Mouse (Mus musculus) erythroblast, adult 5-6 weeks (primary cell): ENCODE measurements around the gene Dapk1. TPM values are rescaled to one million over a fixed set of nuclear protein-coding genes. Genes with fewer than 3 reads are reported as not detected.

Experiments used
- ATAC-seq: replicated peaks from 2 replicates; pipeline ENCODE4 v1.8.0; 2016; ENCODE audit warnings: moderate number of reproducible peaks, mild to moderate bottlenecking, moderate TSS enrichment, inconsistent platforms; ENCODE audit not compliant: poor library complexity, low FRiP score, severe bottlenecking
- total RNA-seq, 2 experiments: library from RNA; stranded (forward) in 1 of 2; stranded (reverse) in 1 of 2; fragments of 150-400 nt in 1 of 2; fragments of 200-764, 138-1000 nt in 1 of 2; gene quantifications; 2 replicates each; pipeline versions ENCODE4 v1.2.3 to v1.2.4; 2015 to 2017; ENCODE audit warnings: low replicate concordance in 2 of 2

The Dapk1 gene
- total RNA-seq, 2 experiments from 2014 or later, result 2.0 to 2.3 TPM

DNA sequence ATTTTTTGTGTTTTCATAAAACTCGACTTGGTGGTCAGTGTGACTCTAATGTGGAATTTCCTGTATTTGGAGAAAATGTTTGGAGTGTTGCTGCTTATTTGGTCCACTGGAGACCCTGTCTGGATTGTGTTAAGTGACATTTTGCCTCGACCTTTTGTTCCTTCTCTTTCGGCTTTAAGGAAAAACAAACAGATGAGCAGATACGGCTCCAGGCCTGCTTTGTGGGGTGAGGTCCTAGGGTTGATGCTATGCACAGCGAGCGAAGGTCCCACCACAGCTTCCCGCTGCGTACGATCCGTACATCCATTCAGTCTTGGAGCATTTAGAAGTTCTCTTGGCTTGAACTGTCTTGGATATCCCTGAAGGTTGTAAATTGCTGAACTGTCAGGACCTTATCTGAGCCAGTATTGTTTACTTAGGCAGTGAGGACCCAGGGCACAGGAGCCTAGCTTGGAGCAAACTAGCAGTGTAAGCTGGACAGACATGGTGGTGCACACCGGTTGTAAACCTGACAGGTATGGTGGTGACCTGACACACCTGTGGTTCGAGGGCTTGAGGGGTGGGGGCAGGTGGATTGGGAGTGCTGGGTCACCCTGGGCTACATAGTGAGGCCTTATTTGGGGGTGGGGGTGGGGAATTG is 84.4 kb downstream of the Dapk1 start:
- ATAC-seq, result no peak

DNA sequence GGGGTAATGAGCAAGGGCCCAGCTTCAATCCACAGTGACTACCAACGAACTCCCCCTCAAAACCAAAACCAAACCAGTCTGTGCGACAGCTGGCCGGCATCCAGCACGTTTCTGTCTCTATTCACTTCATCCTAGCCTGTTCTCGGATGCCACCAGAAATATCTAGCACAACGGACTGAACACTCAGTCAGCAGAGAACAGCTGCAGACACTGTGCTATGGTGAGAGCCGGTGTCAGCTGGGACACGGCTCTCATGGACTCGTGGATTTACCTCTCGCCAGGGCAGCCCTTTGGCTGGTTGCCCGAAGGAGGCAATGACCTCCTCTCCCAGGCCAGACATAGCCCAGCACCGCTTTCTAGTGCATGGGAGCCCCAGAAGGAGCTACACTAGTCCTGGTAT is 85.2 kb downstream of the Dapk1 start:
- no peak for ATAC-seq

DNA sequence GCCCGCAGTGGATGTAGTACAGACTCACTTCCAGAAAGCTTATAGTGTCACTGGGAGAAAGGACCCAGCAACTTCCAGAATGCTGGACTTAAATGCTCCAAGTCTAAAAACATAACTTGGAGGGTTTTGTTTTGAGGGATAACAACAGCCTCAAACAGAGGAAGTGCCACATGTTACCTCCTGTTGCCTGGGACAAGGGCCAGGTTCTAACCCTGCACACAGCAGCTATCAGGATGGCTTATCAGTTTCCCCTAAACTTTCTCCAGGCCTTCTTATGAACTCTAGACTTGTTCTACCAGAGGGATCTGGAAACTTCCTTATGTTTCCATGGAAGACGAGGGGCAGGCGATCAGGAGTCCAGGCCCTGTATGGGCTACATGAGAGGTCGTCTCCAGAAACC is 85.7 kb downstream of the Dapk1 start:
- no peak for ATAC-seq

DNA sequence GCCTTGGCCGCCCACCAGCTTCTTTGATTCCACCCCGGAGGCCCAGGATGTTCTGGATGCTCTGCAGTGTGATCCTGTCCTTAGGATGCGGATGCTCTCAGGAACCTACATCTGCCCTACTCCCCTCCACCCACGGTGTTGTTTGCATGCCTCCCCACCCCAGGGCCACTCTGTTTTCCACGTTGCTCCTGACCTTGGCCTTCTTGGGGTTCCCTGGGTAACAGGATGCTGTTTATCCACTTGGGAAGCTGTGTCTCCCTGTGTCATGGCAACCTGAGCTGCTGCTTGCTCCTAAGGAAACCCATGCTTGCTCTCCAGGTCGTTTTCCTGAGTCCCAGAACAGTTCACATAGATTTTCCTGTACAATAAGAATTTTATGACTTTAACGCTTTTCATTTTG is 86.1 kb downstream of the Dapk1 start:
- ATAC-seq, result no peak

DNA sequence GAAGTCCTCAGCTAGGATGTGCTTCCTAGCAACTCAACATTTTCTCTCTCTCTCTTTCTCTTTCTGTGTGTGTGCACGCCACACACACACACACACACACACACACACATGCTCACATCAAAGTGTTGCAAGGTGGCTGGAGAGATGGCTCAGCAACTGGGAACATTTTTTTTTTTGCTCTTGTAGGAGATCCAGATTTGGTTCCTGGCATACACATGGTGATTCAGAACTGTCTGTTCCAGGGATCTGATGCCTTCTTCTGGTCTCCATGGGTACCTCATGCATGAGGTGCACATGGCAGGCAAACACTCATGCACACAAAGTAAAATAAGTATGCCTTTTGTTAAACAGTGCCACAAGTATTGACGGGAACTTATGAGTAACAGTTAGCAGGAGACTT is 89.2 kb downstream of the Dapk1 start:
- ATAC-seq, result no peak

DNA sequence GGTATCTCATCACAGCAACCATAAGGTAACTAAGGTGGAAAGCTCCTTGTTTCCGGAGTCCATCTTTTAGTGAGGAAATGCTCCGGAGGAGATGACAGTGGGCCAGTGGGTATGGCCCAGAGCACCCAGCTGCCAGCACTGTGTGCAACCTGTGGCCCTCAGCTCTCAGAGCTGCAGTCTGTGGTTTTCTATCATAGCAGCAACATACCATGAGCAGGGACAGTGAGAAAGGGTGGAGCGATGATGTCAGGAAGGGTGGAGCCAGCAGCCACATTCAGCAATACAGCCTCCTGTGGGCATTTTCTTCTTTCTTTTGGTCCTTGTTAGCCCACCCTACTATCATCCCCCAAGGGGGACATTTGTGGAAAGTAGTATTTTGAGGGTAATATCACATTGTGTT is 90.2 kb downstream of the Dapk1 start:
- no peak for ATAC-seq

DNA sequence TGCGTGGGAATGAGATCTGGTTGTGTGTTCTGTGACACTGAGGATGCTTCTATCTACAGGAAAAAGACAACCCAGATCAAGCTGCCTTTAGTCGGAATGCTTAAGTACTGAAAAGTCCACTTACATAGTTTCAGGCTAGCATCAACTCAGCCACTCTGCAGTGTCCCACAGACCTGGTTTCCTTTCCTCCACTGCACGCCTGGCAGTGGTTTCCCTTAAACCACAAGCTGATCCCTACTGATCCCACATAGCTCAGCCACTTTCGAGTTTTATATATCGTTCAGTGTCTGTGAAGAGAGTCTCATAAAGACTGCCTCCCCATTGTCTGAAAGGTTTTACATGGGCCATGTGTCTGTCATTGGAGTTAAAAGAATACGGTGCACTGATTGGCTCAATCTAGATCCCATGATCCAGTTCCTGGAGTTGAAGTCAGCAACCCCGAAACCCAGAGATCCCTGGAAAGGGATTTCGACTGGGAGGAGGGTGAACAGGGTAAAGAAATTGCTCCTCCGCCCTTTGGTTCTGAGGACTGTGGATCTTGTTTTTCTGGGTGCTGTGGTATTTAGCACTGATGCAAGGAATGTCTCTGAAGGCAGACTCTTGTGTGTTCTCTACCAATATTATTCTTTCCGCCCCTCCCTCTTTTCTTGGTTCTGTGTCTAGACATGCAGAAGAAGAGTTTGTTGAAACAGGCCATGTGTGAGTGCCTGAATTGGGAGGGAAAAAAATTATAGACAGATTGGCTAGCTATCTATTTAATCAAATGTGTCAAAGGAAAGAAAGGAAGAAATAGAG is 93.6 kb downstream of the Dapk1 start:
- no peak for ATAC-seq

DNA sequence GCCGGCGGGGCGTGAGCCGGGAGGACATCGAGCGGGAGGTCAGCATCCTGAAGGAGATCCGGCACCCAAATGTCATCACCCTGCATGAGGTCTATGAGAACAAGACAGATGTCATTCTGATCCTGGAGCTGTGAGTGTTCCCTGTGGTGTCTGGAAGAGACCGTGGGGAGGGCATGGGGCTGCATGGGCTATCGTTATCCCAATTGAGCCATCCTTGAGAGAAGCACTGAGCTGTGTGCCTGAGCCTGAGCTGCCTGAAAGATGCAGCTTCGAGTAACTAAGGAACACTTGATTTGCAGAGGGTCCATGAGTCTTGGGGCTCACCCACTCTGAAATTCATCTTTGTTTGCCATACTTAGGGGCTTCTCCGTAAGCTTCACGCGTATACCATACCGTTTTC is 94.6 kb downstream of the Dapk1 start:
- ATAC-seq, result no peak

DNA sequence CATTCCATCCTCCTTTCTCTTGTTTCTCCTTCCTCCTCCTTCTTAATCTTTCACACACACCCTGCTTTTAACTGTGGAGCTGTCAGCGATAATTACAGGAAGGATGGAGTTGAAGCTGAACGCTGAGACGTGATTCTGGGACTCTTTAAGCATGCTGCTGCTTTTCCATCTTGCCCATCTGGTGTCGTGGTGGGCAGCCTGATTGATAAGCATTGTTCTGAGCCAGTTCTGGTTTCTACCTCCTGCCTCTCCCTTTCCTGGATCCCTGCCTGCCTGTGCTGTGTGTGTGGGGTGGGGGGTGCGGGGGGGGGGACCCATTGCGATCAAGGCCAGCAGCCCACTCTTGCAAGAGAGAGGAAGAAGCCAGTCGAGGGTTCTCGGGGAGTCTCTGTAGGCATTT is 95.0 kb downstream of the Dapk1 start:
- no peak for ATAC-seq

DNA sequence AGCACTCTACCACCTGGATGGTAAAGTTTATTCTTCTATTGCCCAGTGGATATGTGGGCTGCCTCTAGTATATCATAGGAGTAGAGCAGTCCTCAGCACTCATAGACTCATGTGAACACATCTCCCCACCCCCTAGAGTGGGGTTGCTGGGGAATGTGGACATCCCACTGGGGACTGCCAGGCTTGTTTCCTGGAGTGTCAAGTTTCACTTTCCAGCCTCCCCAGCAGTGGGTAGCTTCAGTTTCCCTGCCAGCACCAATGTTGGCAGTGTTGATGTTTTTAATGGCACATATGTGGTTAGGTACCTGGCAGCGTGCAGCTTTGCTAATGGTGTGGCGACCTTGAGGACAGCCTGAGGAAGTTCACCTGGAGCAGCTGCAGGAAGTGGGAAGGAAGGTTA is 96.3 kb downstream of the Dapk1 start:
- ATAC-seq, result no peak

DNA sequence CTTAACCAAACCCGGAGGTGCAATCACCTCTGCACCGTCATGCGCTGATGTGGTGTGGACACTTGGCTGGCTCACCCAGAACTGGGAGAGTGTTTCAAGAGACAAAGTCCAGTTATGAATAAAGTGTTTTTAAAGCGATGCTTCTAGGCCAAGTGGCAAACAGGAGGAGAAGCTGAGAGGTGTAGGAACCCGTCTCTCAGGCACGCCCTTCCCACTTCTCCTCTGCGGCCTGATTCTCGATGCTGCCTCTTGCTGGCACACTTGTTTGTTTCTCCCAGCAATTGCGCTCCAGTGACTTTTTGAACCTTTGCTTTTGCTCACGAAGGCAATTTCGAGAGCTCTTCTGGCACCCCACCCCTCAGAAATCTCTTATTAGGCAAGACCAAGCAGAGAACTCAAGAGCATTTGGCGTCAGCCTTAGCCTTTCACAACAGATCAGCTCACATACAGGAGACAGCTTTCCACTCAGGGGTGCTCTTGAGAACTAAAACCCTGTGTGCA is 100.0 kb downstream of the Dapk1 start:
- no peak for ATAC-seq

DNA sequence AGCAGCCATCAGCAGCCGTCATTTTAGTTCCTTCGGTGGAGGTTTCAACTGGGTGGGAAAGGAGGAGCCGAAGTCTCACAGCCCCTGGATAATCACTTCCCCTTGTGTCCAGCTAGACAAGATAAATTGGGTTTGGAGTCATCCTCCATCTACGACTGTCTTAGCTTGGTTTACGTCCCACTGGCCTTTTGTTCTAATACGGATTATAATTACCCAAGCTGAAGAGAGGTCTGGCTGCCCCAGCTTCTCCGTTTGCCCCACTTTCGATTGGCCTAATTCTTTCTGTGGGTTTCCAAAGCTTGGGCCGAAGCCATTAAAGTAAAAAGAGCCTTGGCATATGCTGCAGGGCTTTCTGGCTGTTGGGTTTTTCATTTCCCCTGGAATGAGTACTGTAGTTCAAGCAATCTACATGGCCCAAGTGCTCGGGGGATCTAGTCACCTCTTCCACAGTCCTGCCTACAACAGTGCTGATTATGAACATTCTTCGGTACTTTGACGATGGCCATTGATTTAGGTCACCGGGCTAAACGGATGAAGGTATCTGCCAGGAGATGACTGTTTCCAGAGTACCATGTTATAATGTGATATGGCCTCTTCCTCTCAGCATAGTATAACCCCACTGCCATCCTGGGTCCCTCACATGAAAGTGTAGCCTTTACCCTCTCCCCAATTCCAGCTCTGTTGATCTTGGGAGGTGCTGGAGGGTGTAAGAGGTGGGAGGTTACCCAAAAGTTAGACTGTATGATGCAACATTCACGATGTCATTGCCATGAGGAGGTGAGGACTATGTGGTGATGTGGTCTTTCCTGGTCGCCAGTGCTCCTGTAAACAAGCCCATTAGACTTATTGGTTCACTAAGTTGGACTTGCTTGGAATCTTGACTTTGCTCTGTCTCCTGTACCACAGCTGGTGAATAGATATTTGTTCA is 106.1 kb downstream of the Dapk1 start:
- no peak for ATAC-seq

DNA sequence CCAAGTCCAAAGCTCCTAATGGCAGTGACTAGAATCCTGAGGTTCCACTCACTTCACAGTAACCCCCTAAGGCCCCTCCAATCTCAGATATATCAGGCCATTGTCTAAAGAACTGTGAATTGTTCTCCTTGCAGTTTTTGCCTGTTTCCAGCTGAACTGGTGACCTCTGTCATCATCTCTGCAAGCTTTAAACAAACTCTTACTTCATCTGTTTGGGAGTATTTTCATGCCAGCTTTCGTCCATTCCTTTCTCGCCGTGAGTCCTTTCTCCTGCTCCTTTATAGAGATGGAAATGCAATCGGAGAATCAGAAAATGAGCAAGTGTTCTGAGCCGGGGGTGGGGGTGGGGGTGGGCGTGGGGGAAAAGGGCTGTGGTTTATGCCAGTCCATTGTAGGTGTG is 107.4 kb downstream of the Dapk1 start:
- ATAC-seq, result no peak

DNA sequence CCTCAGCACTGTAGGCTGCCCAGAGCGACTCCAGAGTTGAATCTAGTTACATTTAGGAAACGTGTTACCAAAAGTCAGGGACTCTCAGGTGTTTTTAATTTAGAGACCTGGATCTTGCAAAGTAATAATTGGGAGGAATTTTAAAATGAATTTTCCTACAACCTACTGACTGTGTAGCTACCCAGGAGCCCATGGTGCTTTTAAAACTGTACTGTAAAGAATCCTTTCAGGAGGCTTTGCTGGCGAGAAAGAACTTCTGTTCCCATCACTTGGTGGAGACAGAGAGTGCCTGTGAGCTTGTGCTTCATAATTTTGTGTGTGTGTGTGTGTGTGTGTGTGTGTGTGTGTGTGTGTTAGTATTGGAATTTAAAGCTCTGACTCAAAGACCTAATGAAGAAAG is 109.2 kb downstream of the Dapk1 start:
- no peak for ATAC-seq

DNA sequence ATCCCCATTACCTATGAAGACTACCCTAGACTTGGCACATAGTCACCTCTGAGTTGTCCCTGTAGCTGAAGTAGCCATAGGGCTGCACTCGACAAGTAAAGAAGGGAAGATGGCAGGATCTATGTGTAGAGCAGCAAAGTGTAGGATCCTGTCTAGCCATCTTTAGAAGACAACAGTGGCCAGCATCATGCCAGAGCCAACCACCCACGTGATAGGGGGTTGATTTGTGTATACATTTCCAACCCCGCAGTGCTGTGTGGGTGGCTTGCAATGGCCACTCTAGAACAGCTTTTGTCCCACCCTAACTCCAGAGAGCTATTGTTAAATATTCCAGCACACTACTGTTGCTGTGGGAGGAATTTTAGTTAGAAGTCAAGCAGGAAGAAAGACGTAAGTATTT is 111.8 kb downstream of the Dapk1 start:
- no peak for ATAC-seq

DNA sequence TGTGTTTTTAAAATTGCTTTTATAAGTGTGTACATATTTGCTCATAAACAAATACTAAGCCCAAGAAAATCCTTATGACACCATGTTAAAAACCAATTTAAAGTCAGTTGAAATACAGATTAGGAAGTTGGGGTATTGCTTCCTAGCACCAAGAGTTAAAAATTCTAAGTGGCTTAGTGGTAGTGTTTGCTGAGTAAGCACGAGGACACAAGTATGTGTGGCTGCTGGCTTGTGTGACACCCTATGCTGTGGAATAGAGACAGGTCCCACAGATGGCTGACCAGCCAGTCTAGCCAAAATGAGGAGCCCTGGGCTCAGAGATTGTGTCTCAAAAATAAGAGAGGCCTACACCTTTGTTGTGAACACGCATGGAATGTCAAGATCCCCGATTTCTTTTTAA is 114.4 kb downstream of the Dapk1 start:
- no peak for ATAC-seq

DNA sequence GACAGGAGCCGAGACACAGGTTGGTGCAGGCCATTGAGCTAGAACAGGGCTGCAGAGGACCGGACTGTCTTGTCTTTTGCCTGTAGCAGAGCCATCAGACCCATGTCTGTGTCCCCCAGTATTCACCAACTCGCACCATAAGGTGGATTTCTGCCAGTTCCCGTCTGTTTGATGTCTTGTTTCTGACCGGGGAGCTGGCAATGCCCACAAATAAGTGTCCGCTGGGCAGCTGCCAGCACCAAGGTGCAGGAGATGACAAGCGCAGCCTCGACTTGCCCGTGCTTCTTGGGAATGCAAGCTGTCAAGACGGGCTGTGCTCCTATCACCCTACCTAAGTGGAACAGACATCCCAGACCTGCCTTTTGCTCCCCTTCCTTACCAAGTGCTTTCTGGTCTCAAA is 115.7 kb downstream of the Dapk1 start:
- no peak for ATAC-seq

DNA sequence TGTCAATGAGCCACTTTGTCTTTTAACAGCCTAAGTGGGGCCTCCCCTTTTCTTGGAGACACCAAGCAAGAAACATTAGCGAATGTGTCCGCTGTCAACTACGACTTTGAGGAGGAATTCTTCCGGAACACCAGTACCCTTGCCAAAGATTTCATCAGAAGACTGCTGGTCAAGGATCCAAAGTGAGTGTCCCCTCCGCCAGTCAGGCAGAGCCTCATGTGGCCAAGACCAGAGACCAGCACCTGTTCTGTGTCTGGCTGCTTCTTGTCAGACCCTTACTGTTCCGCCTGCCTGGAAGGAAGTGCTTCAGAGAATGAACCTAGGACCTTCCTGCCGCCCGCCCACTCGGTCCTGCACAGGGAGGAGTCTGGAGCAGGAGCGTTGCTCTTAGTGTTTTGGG is 117.8 kb downstream of the Dapk1 start:
- ATAC-seq, result no peak

DNA sequence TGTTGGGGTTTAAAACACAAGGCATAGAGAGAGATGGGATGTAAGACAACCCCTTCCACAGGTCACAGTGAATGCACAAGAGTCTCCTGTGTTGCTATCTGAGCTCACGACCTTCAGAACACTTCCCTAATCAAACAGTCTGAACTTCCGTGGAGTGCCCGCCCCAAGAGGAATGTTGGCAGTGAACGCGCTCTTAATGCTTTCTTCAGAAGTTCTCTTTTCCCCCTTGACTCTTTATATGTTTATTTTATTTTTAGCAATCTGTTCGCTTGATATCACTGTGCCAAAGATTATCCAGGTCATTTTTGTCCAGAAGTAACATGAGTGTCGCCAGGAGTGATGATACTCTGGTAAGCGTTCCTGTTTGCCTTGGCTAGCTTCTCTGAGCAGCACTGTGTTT is 121.0 kb downstream of the Dapk1 start:
- ATAC-seq, result no peak

DNA sequence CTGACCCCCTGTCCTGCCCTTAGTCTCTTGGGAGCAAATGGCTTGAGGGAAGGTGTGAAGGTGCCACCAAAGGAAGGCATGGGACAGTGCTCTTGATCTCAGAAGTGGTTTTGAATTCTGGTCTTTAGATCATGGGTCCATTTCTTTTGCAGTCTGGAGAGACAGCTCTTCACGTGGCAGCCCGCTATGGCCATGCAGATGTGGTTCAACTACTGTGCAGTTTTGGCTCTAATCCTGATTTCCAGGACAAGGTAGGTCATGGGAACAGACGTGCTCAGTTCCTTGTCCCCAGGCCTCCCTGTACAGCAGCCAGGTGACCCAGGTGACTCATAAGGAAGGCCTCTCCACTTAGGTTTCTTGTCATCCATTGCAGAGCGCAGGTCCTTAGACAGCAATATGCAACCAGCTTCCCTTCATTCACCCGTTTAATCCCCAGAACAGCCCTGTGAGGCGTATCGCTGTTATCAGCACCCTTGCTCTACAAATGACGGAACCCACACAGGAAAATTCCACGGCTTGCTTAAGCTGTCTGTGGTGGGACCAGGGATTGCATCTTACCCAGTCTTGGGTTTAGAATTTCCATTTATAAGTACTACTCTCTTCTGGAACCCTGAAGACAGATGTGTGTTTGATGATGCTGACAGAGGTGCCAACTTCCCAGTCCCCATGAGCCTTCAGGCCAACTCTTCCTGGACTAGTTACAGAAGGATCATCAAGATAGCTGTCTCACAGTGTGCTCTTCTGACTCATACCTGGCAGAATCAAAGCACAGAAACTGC is 126.7 kb downstream of the Dapk1 start:
- ATAC-seq, result no peak
